Mouse (Mus musculus): ENCODE results near the gene Il10. TPM values are rescaled to one million over a fixed set of nuclear protein-coding genes. Genes with fewer than 3 reads are reported as not detected.

Il10 gene
- polyA plus RNA-seq (2012; rRNA removed): not detected in 2 replicates

DNA sequence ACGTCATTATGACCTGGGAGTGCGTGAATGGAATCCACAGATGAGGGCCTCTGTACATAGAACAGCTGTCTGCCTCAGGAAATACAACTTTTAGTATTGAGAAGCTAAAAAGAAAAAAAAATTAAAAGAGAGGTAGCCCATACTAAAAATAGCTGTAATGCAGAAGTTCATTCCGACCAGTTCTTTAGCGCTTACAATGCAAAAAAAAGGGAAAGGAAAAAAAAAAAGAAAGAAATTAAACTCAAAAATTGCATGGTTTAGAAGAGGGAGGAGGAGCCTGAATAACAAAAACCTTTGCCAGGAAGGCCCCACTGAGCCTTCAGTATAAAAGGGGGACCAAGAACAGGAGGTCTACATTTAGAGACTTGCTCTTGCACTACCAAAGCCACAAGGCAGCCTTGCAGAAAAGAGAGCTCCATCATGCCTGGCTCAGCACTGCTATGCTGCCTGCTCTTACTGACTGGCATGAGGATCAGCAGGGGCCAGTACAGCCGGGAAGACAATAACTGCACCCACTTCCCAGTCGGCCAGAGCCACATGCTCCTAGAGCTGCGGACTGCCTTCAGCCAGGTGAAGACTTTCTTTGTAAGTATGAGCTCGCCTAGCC, at the start of gene Il10:
Il10 (plus strand) TSS at position 354 of the 607 bp plus-strand sequence.
- Histone ChIP-seq H3K36me3 (ENCODE audit: control insufficient read depth, insufficient read depth, low read length) (no peaks in the 10 kb centered on the region), H3K27ac (ENCODE audit: control insufficient read depth, insufficient read depth, low read depth, low read length) (no peak within 1 kb of the TSS), H3K4me1 (ENCODE audit: control insufficient read depth, insufficient read depth, low read length) (no peaks in the 10 kb centered on the region), H3K4me3 (ENCODE audit: control insufficient read depth, low read depth, low read length) (no peak within 1 kb of the TSS), H3K27me3 (ENCODE audit: control insufficient read depth, insufficient read depth, low read length) (no peaks in the 10 kb centered on the region)
- TF ChIP-seq CTCF (IDR thresholded peaks at IDR 0.05; ENCODE audit: control insufficient read depth, insufficient read depth, insufficient replicate concordance, low read depth, low read length): no peak
- no peak for TF ChIP-seq POLR2A (IDR thresholded peaks at IDR 0.05; ENCODE audit: control insufficient read depth, low read depth, low read length)

DNA sequence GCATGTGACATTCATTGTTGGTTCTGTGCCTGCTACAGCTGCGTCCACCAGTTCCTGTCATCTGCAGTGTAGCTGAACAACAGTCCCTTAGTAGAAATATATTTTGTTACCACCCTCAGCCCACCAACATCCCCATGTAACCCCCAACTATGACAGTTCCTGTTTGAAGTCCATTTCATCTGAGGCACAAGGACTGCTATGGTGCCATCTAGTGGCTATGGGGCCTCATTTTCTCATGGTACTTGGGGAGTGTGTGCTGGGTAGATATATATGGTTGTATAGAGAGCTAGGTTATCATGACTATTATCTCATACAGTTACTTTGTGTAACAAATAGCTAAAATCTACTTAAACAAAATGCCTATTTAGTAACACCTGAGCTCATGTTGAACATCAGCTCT, 40.2 kb upstream of the Il10 start:
- Histone ChIP-seq H3K36me3 (ENCODE audit: control insufficient read depth, insufficient read depth, low read length) (no peaks in the 10 kb centered on the region), H3K27ac (ENCODE audit: control insufficient read depth, insufficient read depth, low read depth, low read length) (no peak overlapping the region), H3K4me3 (ENCODE audit: control insufficient read depth, low read depth, low read length) (no peak overlapping the region), H3K4me1 (ENCODE audit: control insufficient read depth, insufficient read depth, low read length) (no peaks in the 10 kb centered on the region), H3K27me3 (ENCODE audit: control insufficient read depth, insufficient read depth, low read length) (no peaks in the 10 kb centered on the region)
- TF ChIP-seq CTCF (IDR thresholded peaks at IDR 0.05; ENCODE audit: control insufficient read depth, insufficient read depth, insufficient replicate concordance, low read depth, low read length): peak; percentile 6; the same call in 1 of the 2 replicates
- TF ChIP-seq POLR2A (IDR thresholded peaks at IDR 0.05; ENCODE audit: control insufficient read depth, low read depth, low read length): no peak

DNA sequence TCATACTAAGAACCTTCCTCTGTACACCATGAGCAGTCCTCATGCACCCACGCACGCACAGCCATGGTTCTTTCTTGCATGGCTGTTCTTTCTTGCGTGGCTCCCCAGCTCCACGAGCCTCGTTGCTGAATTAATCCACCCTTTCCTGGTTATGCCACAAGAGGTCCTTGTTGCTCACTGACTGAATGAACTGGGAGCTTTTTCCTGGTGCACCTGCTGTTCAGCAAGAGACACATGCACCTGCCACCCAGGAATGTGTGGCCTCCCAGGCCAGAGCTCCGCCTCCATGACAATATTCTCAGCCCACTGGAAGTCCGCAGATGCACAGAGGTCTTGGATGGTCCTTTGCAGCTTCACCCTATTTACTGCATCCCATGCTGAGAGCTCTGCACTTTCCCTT, 35.2 kb upstream of the Il10 start:
- TF ChIP-seq CTCF (IDR thresholded peaks at IDR 0.05; ENCODE audit: control insufficient read depth, insufficient read depth, insufficient replicate concordance, low read depth, low read length) (no peak), POLR2A (IDR thresholded peaks at IDR 0.05; ENCODE audit: control insufficient read depth, low read depth, low read length) (no peak)
- Histone ChIP-seq H3K4me1 (ENCODE audit: control insufficient read depth, insufficient read depth, low read length) (no peaks in the 10 kb centered on the region), H3K27ac (ENCODE audit: control insufficient read depth, insufficient read depth, low read depth, low read length) (no peak overlapping the region), H3K36me3 (ENCODE audit: control insufficient read depth, insufficient read depth, low read length) (no peaks in the 10 kb centered on the region), H3K4me3 (ENCODE audit: control insufficient read depth, low read depth, low read length) (no peak overlapping the region), H3K27me3 (ENCODE audit: control insufficient read depth, insufficient read depth, low read length) (no peaks in the 10 kb centered on the region)

DNA sequence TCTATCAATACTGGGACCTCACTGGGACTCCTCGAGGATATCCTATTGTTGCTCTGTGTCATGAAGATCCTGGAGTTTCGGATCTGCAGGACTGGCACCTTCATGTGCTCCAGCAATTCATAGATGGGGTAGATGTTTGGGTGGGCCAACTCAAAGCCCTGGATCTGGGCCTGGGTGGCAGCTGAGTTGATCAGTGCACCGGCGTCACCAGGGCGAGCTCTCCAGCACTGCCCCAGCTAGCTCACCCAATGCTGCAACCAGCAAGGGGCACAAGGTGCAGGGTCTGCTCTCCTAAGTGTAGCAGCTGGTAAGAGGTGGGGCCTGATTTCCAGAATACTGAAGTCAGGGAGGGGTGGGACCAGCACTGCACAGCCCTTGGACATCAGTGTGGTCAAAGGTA, 32.6 kb upstream of the Il10 start:
- TF ChIP-seq CTCF (IDR thresholded peaks at IDR 0.05; ENCODE audit: control insufficient read depth, insufficient read depth, insufficient replicate concordance, low read depth, low read length) (no peak), POLR2A (IDR thresholded peaks at IDR 0.05; ENCODE audit: control insufficient read depth, low read depth, low read length) (no peak)
- Histone ChIP-seq H3K36me3 (ENCODE audit: control insufficient read depth, insufficient read depth, low read length) (no peaks in the 10 kb centered on the region), H3K27me3 (ENCODE audit: control insufficient read depth, insufficient read depth, low read length) (no peaks in the 10 kb centered on the region), H3K27ac (ENCODE audit: control insufficient read depth, insufficient read depth, low read depth, low read length) (no peak overlapping the region), H3K4me3 (ENCODE audit: control insufficient read depth, low read depth, low read length) (no peak overlapping the region), H3K4me1 (ENCODE audit: control insufficient read depth, insufficient read depth, low read length) (no peaks in the 10 kb centered on the region)

DNA sequence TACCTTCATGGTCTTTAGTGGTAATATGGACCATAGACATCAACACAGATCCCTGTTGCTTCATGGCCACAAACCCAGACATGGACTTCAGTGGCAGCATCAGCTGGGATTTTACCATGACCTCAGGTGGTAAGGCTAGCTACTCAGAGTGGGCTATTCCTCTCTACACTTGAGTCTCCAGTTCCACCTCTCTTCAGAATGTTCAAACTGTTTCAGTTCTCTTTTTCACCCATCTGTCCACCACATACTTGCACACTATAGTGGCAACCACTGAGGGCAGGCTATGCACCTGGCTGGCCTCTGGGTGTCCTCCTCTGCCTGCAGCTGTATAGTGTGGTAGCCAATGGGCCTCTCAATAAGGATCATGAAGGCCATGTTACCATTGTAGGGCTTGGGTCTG, 32.2 kb upstream of the Il10 start:
- TF ChIP-seq POLR2A (IDR thresholded peaks at IDR 0.05; ENCODE audit: control insufficient read depth, low read depth, low read length) (no peak), CTCF (IDR thresholded peaks at IDR 0.05; ENCODE audit: control insufficient read depth, insufficient read depth, insufficient replicate concordance, low read depth, low read length) (no peak)
- H3K27ac ChIP-seq (ENCODE audit: control insufficient read depth, insufficient read depth, low read depth, low read length): no peak overlapping the region
- no peaks in the 10 kb centered on the region for H3K4me1 ChIP-seq (ENCODE audit: control insufficient read depth, insufficient read depth, low read length)
- no peak overlapping the region for H3K4me3 ChIP-seq (ENCODE audit: control insufficient read depth, low read depth, low read length)
- H3K36me3 ChIP-seq (ENCODE audit: control insufficient read depth, insufficient read depth, low read length): no peaks in the 10 kb centered on the region
- H3K27me3 ChIP-seq (ENCODE audit: control insufficient read depth, insufficient read depth, low read length): no peaks in the 10 kb centered on the region

DNA sequence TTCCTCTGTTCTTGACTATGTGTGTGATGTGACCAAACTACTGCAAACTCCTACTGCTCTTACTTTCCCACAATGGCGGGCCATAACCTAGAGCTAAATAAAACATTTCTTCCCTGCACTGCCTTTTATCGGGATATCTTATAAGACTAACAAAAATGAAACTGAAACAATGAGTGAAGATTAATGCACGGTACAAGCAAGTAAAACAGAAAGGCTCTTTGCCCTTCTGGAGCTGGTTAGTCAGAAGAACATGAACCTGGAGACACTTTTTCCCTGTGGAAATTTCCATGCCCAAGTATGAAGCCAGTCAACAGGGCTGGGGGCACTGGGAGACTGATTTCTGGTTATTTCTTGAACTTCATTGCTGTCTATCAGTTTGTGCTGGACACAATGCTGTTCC, 30.3 kb upstream of the Il10 start:
- no peaks in the 10 kb centered on the region for H3K36me3 ChIP-seq (ENCODE audit: control insufficient read depth, insufficient read depth, low read length)
- no peak for TF ChIP-seq POLR2A (IDR thresholded peaks at IDR 0.05; ENCODE audit: control insufficient read depth, low read depth, low read length)
- TF ChIP-seq CTCF (IDR thresholded peaks at IDR 0.05; ENCODE audit: control insufficient read depth, insufficient read depth, insufficient replicate concordance, low read depth, low read length): no peak

DNA sequence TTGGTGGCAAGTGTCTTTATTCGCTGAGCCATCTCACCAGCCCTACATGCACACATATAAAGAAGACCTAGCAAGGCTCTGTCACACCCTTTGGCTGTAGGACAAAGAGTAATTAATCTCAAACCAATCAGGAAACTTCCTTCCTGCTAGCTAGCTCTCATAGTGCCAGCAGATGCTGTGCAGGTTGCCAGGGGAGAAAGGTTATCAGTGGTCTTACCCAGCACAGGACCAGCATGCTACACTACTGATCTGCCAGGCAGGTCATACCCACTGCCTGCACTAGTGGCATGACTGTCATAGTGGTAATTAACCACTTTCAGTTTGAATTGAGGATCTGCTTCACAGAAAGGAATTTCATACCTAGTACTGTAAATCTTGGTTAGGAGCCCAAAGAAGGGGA, 29.2 kb upstream of the Il10 start:
- TF ChIP-seq CTCF (IDR thresholded peaks at IDR 0.05; ENCODE audit: control insufficient read depth, insufficient read depth, insufficient replicate concordance, low read depth, low read length) (no peak), POLR2A (IDR thresholded peaks at IDR 0.05; ENCODE audit: control insufficient read depth, low read depth, low read length) (no peak)
- Histone ChIP-seq H3K4me3 (ENCODE audit: control insufficient read depth, low read depth, low read length) (no peak overlapping the region), H3K27me3 (ENCODE audit: control insufficient read depth, insufficient read depth, low read length) (no peaks in the 10 kb centered on the region), H3K27ac (ENCODE audit: control insufficient read depth, insufficient read depth, low read depth, low read length) (no peak overlapping the region), H3K4me1 (ENCODE audit: control insufficient read depth, insufficient read depth, low read length) (no peaks in the 10 kb centered on the region), H3K36me3 (ENCODE audit: control insufficient read depth, insufficient read depth, low read length) (no peaks in the 10 kb centered on the region)

More for the DNA sequence above, 30.3 kb upstream of the Il10 start:
- H3K4me1 ChIP-seq (ENCODE audit: control insufficient read depth, insufficient read depth, low read length): no peaks in the 10 kb centered on the region
- H3K4me3 ChIP-seq (ENCODE audit: control insufficient read depth, low read depth, low read length): no peak overlapping the region
- H3K27me3 ChIP-seq (ENCODE audit: control insufficient read depth, insufficient read depth, low read length): no peaks in the 10 kb centered on the region
- H3K27ac ChIP-seq (ENCODE audit: control insufficient read depth, insufficient read depth, low read depth, low read length): no peak overlapping the region
